Mouse (Mus musculus) MEL (cell line): Measurements from ENCODE around the gene Mast3. TPM values are rescaled to one million over a fixed set of nuclear protein-coding genes. Genes with fewer than 3 reads are reported as not detected.

Experiments
- DNase-seq: peaks from one replicate; pipeline ENCODE4 v3.0.0; 2011; ENCODE audit warnings: low read depth, low spot score
- H3K27ac ChIP-seq: 2 replicates; pipeline ENCODE4 v1.5.1; 2012; ENCODE audit warnings: low read depth, mild to moderate bottlenecking, control low read depth, low read length, moderate library complexity; ENCODE audit not compliant: control insufficient read depth
- H3K27me3 ChIP-seq, 2 experiments: fragments of 150-350 bp in 1 of 2; sonication (generic) in 1 of 2; 2 replicates each; pipeline ENCODE4 v1.6.1; 2012; ENCODE audit warnings: low read length in 2 of 2, mild to moderate bottlenecking in 2 of 2, improper control_type of control experiment in 1 of 2, moderate library complexity in 1 of 2; ENCODE audit not compliant: insufficient read depth in 2 of 2, control insufficient read depth in 1 of 2
- H3K36me3 ChIP-seq, 2 experiments: 2 replicates each; pipeline ENCODE4 v1.6.1; 2012 to 2014; ENCODE audit warnings: low read length in 2 of 2, improper control_type of control experiment in 1 of 2, inconsistent platforms in 1 of 2, mild to moderate bottlenecking in 1 of 2; ENCODE audit not compliant: insufficient read depth in 2 of 2, control insufficient read depth in 1 of 2
- H3K4me1 ChIP-seq, 2 experiments: fragments of 150-350 bp in 1 of 2; sonication (generic) in 1 of 2; 2 replicates each; pipeline ENCODE4 v1.6.1; 2012; ENCODE audit warnings: low read length in 2 of 2, improper control_type of control experiment in 1 of 2, mild to moderate bottlenecking in 1 of 2; ENCODE audit not compliant: insufficient read depth in 2 of 2, control insufficient read depth in 1 of 2
- H3K4me3 ChIP-seq, 2 experiments: fragments of 150-350 bp in 1 of 2; sonication (generic) in 1 of 2; 2 replicates each; pipeline ENCODE4 v1.5.1; 2012; ENCODE audit warnings: low read depth in 2 of 2, low read length in 2 of 2, mild to moderate bottlenecking in 2 of 2, moderate library complexity in 2 of 2, control low read depth in 1 of 2, improper control_type of control experiment in 1 of 2; ENCODE audit not compliant: control insufficient read depth in 1 of 2, insufficient read depth in 1 of 2
- H3K79me2 ChIP-seq: 2 replicates; pipeline ENCODE4 v1.6.1; 2012; ENCODE audit warnings: mild to moderate bottlenecking, low read length, moderate library complexity; ENCODE audit not compliant: control insufficient read depth, poor library complexity, insufficient read depth
- H3K9ac ChIP-seq: 2 replicates; pipeline ENCODE4 v1.6.1; 2012; ENCODE audit warnings: low read depth, mild to moderate bottlenecking, control low read depth, low read length, moderate library complexity; ENCODE audit not compliant: control insufficient read depth, poor library complexity, severe bottlenecking
- H3K9me3 ChIP-seq: fragments of 150-350 bp; sonication (generic); replicated peaks from 2 replicates; pipeline ENCODE4 v1.6.1; 2012; ENCODE audit warnings: mild to moderate bottlenecking, low read length, improper control_type of control experiment, moderate library complexity; ENCODE audit not compliant: insufficient read depth
- CHD1 ChIP-seq: IDR thresholded peaks from 2 replicates; pipeline ENCODE4 v1.6.1; 2012; ENCODE audit warnings: low read depth, mild to moderate bottlenecking, inconsistent platforms, low read length, improper control_type of control experiment
- E2F4 ChIP-seq: IDR thresholded peaks from 2 replicates; pipeline ENCODE4 v1.6.1; 2011; ENCODE audit warnings: low read depth, low read length, improper control_type of control experiment, borderline replicate concordance
- ELF1 ChIP-seq: IDR thresholded peaks from 2 replicates; pipeline ENCODE4 v1.6.1; 2014; ENCODE audit warnings: low read depth, mild to moderate bottlenecking, inconsistent platforms, low read length, improper control_type of control experiment, moderate library complexity
- EP300 ChIP-seq, 2 experiments: IDR thresholded peaks; 2 replicates each; pipeline ENCODE4 v1.6.1; 2011; ENCODE audit warnings: improper control_type of control experiment in 2 of 2, low read length in 2 of 2, low read depth in 1 of 2, mild to moderate bottlenecking in 1 of 2
- GABPA ChIP-seq: IDR thresholded peaks from 2 replicates; pipeline ENCODE4 v1.6.1; 2012; ENCODE audit warnings: low read depth, mild to moderate bottlenecking, inconsistent platforms, low read length, improper control_type of control experiment, moderate library complexity
- JUND ChIP-seq: IDR thresholded peaks from 2 replicates; pipeline ENCODE4 v1.6.1; 2011; ENCODE audit warnings: low read depth, mild to moderate bottlenecking, improper control_type of control experiment, low read length
- KAT2A ChIP-seq: conservative IDR thresholded peaks from 2 replicates; pipeline ENCODE4 v1.6.1; 2012; ENCODE audit warnings: low read depth, low read length, improper control_type of control experiment, inconsistent platforms
- MAFK ChIP-seq: IDR thresholded peaks from 2 replicates; pipeline ENCODE4 v1.6.1; 2011; ENCODE audit warnings: low read depth, mild to moderate bottlenecking, low read length, improper control_type of control experiment, borderline replicate concordance
- MAZ ChIP-seq: IDR thresholded peaks from 2 replicates; pipeline ENCODE4 v1.6.1; 2012; ENCODE audit warnings: low read depth, mild to moderate bottlenecking, inconsistent platforms, low read length, improper control_type of control experiment
- MEF2A ChIP-seq: IDR thresholded peaks from 2 replicates; pipeline ENCODE4 v1.6.1; 2014; ENCODE audit warnings: low read depth, mild to moderate bottlenecking, inconsistent platforms, low read length, improper control_type of control experiment; ENCODE audit not compliant: poor library complexity, insufficient replicate concordance, severe bottlenecking; ENCODE audit errors: extremely low read depth
- MXI1 ChIP-seq: IDR thresholded peaks from 2 replicates; pipeline ENCODE4 v1.6.1; 2011; ENCODE audit warnings: mild to moderate bottlenecking, low read depth, low read length, improper control_type of control experiment
- MYB ChIP-seq: IDR thresholded peaks from 2 replicates; pipeline ENCODE4 v1.6.1; 2011; ENCODE audit warnings: mild to moderate bottlenecking, low read depth, low read length, improper control_type of control experiment
- MYC ChIP-seq: IDR thresholded peaks from 2 replicates; pipeline ENCODE4 v1.6.1; 2011; ENCODE audit warnings: low read depth, mild to moderate bottlenecking, low read length, improper control_type of control experiment, moderate library complexity
- POLR2A ChIP-seq, 2 experiments: IDR thresholded peaks; 2 replicates each; pipeline ENCODE4 v1.6.1; 2011 to 2012; ENCODE audit warnings: low read length in 2 of 2, mild to moderate bottlenecking in 2 of 2, control low read depth in 1 of 2, improper control_type of control experiment in 1 of 2, low read depth in 1 of 2, moderate library complexity in 1 of 2; ENCODE audit not compliant: control insufficient read depth in 1 of 2, insufficient read depth in 1 of 2, poor library complexity in 1 of 2
- RAD21 ChIP-seq: IDR thresholded peaks from 2 replicates; pipeline ENCODE4 v1.6.1; 2011; ENCODE audit warnings: mild to moderate bottlenecking, low read depth, low read length, improper control_type of control experiment
- RCOR1 ChIP-seq: IDR thresholded peaks from 2 replicates; pipeline ENCODE4 v1.6.1; 2012; ENCODE audit warnings: low read depth, mild to moderate bottlenecking, inconsistent platforms, low read length, improper control_type of control experiment
- SIN3A ChIP-seq: IDR thresholded peaks from 2 replicates; pipeline ENCODE4 v1.6.1; 2012; ENCODE audit warnings: low read length, improper control_type of control experiment, inconsistent platforms
- TBP ChIP-seq: IDR thresholded peaks from 2 replicates; pipeline ENCODE4 v1.8.0; 2011; ENCODE audit warnings: low read depth, low read length, improper control_type of control experiment
- TCF12 ChIP-seq: IDR thresholded peaks from 2 replicates; pipeline ENCODE4 v1.6.1; 2014; ENCODE audit warnings: low read depth, mild to moderate bottlenecking, inconsistent platforms, low read length, improper control_type of control experiment, moderate library complexity
- UBTF ChIP-seq: IDR thresholded peaks from 2 replicates; pipeline ENCODE4 v1.6.1; 2012; ENCODE audit warnings: low read depth, mild to moderate bottlenecking, inconsistent platforms, low read length, improper control_type of control experiment, moderate library complexity, borderline replicate concordance; ENCODE audit not compliant: insufficient read depth
- USF1 ChIP-seq: IDR thresholded peaks from 2 replicates; pipeline ENCODE4 v1.6.1; 2014; ENCODE audit warnings: low read depth, mild to moderate bottlenecking, inconsistent platforms, low read length, improper control_type of control experiment, moderate library complexity
- USF2 ChIP-seq, 2 experiments: IDR thresholded peaks; 2 replicates each; pipeline ENCODE4 v1.6.1; 2011 to 2012; ENCODE audit warnings: improper control_type of control experiment in 2 of 2, low read length in 2 of 2, borderline replicate concordance in 1 of 2, inconsistent platforms in 1 of 2, low read depth in 1 of 2, mild to moderate bottlenecking in 1 of 2; ENCODE audit not compliant: insufficient read depth in 1 of 2
- ZC3H11A ChIP-seq: IDR thresholded peaks from 2 replicates; pipeline ENCODE4 v1.6.1; 2012; ENCODE audit warnings: low read depth, mild to moderate bottlenecking, inconsistent platforms, low read length, improper control_type of control experiment
- ZKSCAN1 ChIP-seq: IDR thresholded peaks from 2 replicates; pipeline ENCODE4 v1.6.1; 2012; ENCODE audit warnings: low read depth, mild to moderate bottlenecking, inconsistent platforms, low read length, improper control_type of control experiment, moderate library complexity
- ZMIZ1 ChIP-seq: IDR thresholded peaks from 2 replicates; pipeline ENCODE4 v1.6.1; 2012; ENCODE audit warnings: low read depth, mild to moderate bottlenecking, inconsistent platforms, low read length, improper control_type of control experiment, moderate library complexity
- polyA plus RNA-seq, 2 experiments: library from polyadenylated mRNA; stranded (reverse) in 1 of 2; unstranded in 1 of 2; fragments of >175 nt in 1 of 2; fragments of >200 nt in 1 of 2; gene quantifications; 2 replicates each; pipeline versions ENCODE4 v1.2.1 to v1.2.4; 2012; ENCODE audit warnings: low replicate concordance in 2 of 2, low read depth in 1 of 2; ENCODE audit not compliant: insufficient read length in 2 of 2, insufficient read depth in 1 of 2, missing spikeins in 1 of 2
- total RNA-seq: library from RNA; depleted of rRNA; stranded (reverse); fragments of 300-350 nt; gene quantifications from 2 replicates; pipeline ENCODE4 v1.2.3, GENCODE M21; 2012

Mast3 gene
- total and polyA plus RNA-seq, 3 experiments: 13.5 to 54.7 TPM; not detected in 1

GRCm38 (mm10) chr8:70742176-70742575 is 62.7 kb downstream of the Mast3 start:
- Histone ChIP-seq H3K36me3 (no peaks in the 10 kb centered on the region), H3K9me3 (no peaks in the 10 kb centered on the region), H3K4me1 (no peaks in the 10 kb centered on the region), H3K27ac (no peak overlapping the region), H3K9ac (no peak overlapping the region), H3K27me3 (peaks cover 0 to 1% of the 10 kb centered on the region in 2 experiments; a peak in 2 of 4 replicates), H3K79me2 (no peaks in the 10 kb centered on the region), H3K4me3 (no peak overlapping the region)
- TF ChIP-seq USF1 (no peak), GABPA (no peak), TCF12 (no peak), ELF1 (no peak), KAT2A (no peak), UBTF (no peak), CHD1 (no peak), RCOR1 (no peak), TBP (no peak), SIN3A (no peak), JUND (no peak), ZKSCAN1 (no peak), RAD21 (no peak), EP300 (IDR thresholded peaks at IDR 0.05; ENCODE audit: low read depth in 1 of 2, low read length in 2 of 2) (no peak), POLR2A (IDR thresholded peaks at IDR 0.05; ENCODE audit: control insufficient read depth in 1 of 2, insufficient read depth in 1 of 2, low read depth in 1 of 2, low read length in 2 of 2, poor library complexity in 1 of 2) (no peak), MAZ (no peak), E2F4 (no peak), ZMIZ1 (no peak)
- no peak for DNase-seq

GRCm38 (mm10) chr8:70741661-70742060 is 63.2 kb downstream of the Mast3 start:
- TF ChIP-seq TBP (no peak), MYC (no peak), MAFK (no peak), GABPA (no peak), USF2 (IDR thresholded peaks at IDR 0.05; ENCODE audit: borderline replicate concordance in 1 of 2, insufficient read depth in 1 of 2, low read depth in 1 of 2, low read length in 2 of 2) (no peak), JUND (no peak), EP300 (IDR thresholded peaks at IDR 0.05; ENCODE audit: low read depth in 1 of 2, low read length in 2 of 2) (no peak), MXI1 (no peak), E2F4 (no peak), MEF2A (no peak), ZC3H11A (no peak), MYB (no peak)
- TF ChIP-seq, all 39 proteins: peak for 0
- Histone ChIP-seq H3K27ac (no peak overlapping the region), H3K27me3 (peaks cover 0 to 1% of the 10 kb centered on the region in 2 experiments; a peak in 2 of 4 replicates), H3K4me3 (no peak overlapping the region), H3K79me2 (no peaks in the 10 kb centered on the region), H3K4me1 (no peaks in the 10 kb centered on the region), H3K9me3 (no peaks in the 10 kb centered on the region), H3K36me3 (no peaks in the 10 kb centered on the region), H3K9ac (no peak overlapping the region)
- DNase-seq: no peak
